Mouse (Mus musculus): ENCODE data around the gene Acp6.

Acp6 gene

GRCm38 (mm10) chr3:97196571-97196970 is 38.0 kb downstream of the Acp6 start:
- DNase-seq (ENCODE audit: low spot score in 2 of 2), result no peak

GRCm38 (mm10) chr3:97199261-97199660 is 40.7 kb downstream of the Acp6 start:
- peak in 1 of 2 experiments; percentile 24 for DNase-seq (ENCODE audit: low spot score in 2 of 2)

GRCm38 (mm10) chr3:97201943-97202342 is 43.4 kb downstream of the Acp6 start:
- peak; percentile 53 to 55 for DNase-seq (ENCODE audit: low spot score in 2 of 2)

- DNase-seq (ENCODE audit: low spot score in 2 of 2), result no peak
Measured at GRCm38 (mm10) chr3:97203880-97204279, 45.3 kb downstream of the Acp6 start.

GRCm38 (mm10) chr3:97206521-97206920 is 47.9 kb downstream of the Acp6 start:
- DNase-seq (ENCODE audit: low spot score in 2 of 2), result no peak

- DNase-seq (ENCODE audit: low spot score in 2 of 2), result no peak
Measured at GRCm38 (mm10) chr3:97209351-97209750, 50.8 kb downstream of the Acp6 start.

- no peak for DNase-seq (ENCODE audit: low spot score in 2 of 2)
Measured at GRCm38 (mm10) chr3:97211177-97211576, 52.6 kb downstream of the Acp6 start.

GRCm38 (mm10) chr3:97213871-97214270 is 55.3 kb downstream of the Acp6 start:
- no peak for DNase-seq (ENCODE audit: low spot score in 2 of 2)

- no peak for DNase-seq (ENCODE audit: low spot score in 2 of 2)
Measured at GRCm38 (mm10) chr3:97214439-97214838, 55.9 kb downstream of the Acp6 start.

- DNase-seq (ENCODE audit: low spot score in 2 of 2), result no peak
Measured at GRCm38 (mm10) chr3:97215526-97215925, 56.9 kb downstream of the Acp6 start.

GRCm38 (mm10) chr3:97223261-97223660 is 64.7 kb downstream of the Acp6 start:
- no peak for DNase-seq (ENCODE audit: low spot score in 2 of 2)

GRCm38 (mm10) chr3:97225231-97225630 is 66.7 kb downstream of the Acp6 start:
- DNase-seq (ENCODE audit: low spot score in 2 of 2), result no peak

GRCm38 (mm10) chr3:97226719-97227118 is 68.1 kb downstream of the Acp6 start:
- DNase-seq (ENCODE audit: low spot score in 2 of 2), result no peak

Data from right cerebral cortex, adult 2 months (tissue).